Mouse (Mus musculus) erythroblast, adult 5-6 weeks (primary cell): ENCODE measurements around the gene Scyl1. TPM values are rescaled to one million over a fixed set of nuclear protein-coding genes. Genes with fewer than 3 reads are reported as not detected.
"Not testable (repeated sequence)": the region's sequence is repeated elsewhere in the genome, so short reads cannot be mapped to it uniquely, and the experiment has no call there.

ENCODE experiments used
- ATAC-seq: replicated peaks from 2 replicates; pipeline ENCODE4 v1.8.0; 2016; ENCODE audit warnings: moderate number of reproducible peaks, mild to moderate bottlenecking, moderate TSS enrichment, inconsistent platforms; ENCODE audit not compliant: poor library complexity, low FRiP score, severe bottlenecking
- total RNA-seq, 2 experiments: library from RNA; stranded (forward) in 1 of 2; stranded (reverse) in 1 of 2; fragments of 150-400 nt in 1 of 2; fragments of 200-764, 138-1000 nt in 1 of 2; gene quantifications; 2 replicates each; pipeline versions ENCODE4 v1.2.3 to v1.2.4; 2015 to 2017; ENCODE audit warnings: low replicate concordance in 2 of 2

Scyl1 gene
- total RNA-seq, 2 experiments from 2014 or later: 11.9 to 12.9 TPM

DNA sequence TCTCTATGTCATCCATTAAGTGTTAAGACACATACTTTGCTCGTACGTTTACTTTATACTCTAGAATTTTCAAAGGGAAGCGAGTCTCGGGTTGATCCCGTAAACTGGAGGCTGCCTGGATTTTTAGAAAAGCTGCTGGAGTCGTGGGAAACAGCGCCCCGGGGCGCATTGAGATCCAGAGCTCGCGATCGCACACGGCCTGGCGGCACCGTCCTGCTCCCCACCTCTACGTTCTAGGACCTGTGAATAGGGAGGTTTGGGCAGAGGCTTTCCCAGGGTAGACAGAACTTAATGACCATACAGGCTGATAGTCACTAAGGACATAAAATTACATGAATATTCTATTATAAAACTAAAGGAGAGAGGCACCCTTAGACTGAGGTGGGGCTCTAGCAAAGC, 32.7 kb upstream of the Scyl1 start:
- 0 out of 2 replicates have a peak, but pooled peaks have one; percentile 7 for ATAC-seq

DNA sequence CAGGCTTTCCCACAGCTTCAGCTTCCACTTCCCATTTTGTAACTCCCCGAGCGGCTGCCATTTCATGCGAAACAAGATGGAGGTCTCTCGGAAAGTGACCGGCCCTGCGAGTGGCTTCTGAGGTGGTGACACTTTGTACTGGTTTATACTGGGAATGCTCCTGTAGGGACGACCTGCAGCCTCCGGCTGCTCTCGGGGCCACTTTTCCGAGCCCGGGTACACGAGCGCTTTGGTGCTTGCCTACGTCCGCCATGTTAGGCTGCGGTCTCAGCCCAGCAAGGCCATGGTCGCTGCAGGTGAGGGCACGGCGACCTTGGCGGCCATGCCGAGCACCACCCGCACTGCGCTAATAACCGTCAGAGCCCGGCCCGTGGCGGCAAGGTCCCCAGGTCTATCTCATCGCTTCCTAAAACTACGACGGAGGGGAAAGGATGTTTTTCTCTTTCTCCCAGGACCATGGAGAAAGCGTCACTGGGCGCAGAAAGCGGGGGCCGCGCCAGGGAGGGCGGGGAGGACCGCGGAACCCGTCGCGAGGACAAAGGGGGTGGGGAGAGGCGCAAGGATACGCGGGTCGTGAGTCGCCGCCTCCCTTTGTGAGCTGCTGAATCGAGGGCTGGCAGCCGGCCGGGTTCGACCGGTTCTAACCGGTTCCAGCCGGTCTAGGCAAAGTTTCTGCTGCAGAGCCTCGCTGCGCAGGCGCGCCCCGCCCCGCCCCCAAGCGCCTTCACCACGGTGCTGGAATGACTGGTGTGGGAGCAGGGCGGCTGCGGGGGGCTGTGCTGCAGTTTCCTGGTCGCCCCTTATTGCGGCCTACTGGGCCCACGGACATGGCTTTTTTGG, 32.0 kb upstream of the Scyl1 start:
- ATAC-seq: peak; percentile 58

GRCm38 (mm10) chr19:5802787-5803040, 31.5 kb upstream of the Scyl1 start:
- ATAC-seq: no peak

DNA sequence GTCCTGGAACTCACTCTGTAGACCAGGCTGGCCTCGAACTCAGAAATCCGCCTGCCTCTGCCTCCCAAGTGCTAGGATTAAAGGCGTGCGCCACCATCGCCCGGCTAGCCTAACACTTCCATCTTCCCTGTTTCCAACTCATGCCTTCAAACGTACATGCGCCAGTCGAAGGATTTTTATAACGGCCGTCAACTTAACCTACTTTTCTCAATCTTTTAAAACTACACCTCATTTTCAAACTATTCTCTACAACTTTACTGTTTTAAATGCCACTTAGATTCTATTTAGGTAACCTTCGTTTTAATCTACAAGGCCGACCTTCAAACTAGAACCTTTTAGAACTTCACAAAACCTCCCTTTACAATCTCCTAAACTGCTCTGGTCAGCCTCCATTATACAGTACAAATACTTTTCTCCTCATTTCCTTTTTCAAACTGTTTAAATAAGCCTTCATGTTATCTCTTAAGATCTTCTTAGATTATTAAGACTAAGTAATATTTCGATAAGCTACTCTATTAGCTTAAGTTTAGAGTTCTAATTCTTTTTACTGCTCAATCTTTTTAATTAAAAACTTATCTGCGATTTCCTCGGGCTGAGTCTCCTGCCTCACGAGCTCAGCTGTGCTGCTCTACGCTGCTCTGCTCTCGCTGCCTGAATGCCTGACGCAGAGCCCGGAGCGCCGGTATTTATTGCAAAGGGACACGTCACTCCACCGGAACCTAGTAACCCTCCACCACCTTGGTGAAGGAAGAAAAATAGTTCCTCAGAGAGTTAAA, 31.0 kb upstream of the Scyl1 start:
- 0 out of 2 replicates have a peak, but pooled peaks have one; percentile 27 for ATAC-seq

- ATAC-seq: no peak
These were observed 30.3 kb upstream of the Scyl1 start for GRCm38 (mm10) chr19:5801432-5801964.

DNA sequence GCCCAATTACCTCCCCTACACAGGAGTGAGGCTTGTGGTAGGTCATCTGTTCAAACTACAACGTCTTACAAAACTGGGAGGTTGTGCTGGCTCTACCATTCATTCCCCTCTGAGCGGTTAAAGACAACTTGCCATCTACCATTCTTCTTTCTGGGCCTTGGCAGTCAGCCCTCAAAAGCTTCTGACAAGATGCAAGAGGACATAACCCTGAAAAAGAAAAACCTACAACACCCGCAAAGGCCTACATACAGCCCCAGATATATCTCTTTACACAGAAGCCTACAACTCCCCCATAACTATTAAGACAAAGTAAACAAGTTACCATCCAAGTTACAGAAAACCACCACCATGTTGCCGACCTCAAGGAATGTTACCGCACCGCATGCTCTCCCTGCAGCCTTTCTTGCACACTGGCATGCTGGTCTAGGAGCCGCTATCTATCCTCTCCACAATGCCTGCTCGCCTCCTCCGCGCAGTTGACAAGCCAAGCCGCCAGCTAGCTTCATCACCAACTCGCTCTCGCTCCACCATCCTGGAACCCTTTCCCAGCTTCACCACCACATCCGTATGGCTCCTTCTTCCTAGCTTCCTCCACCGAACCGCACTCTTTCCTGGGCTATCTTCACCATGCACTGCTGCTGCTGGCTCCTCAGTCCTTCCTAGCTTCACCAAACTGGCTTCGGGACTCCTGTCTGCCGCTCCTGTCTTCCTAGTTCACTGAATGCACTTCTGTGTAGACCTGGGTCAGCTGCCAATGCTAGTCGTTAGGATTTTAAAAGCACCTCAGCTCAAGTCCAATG, 29.6 kb upstream of the Scyl1 start:
- peak; percentile 23 for ATAC-seq

- ATAC-seq: no peak
These were observed 29.1 kb upstream of the Scyl1 start for GRCm38 (mm10) chr19:5800350-5800631.

DNA sequence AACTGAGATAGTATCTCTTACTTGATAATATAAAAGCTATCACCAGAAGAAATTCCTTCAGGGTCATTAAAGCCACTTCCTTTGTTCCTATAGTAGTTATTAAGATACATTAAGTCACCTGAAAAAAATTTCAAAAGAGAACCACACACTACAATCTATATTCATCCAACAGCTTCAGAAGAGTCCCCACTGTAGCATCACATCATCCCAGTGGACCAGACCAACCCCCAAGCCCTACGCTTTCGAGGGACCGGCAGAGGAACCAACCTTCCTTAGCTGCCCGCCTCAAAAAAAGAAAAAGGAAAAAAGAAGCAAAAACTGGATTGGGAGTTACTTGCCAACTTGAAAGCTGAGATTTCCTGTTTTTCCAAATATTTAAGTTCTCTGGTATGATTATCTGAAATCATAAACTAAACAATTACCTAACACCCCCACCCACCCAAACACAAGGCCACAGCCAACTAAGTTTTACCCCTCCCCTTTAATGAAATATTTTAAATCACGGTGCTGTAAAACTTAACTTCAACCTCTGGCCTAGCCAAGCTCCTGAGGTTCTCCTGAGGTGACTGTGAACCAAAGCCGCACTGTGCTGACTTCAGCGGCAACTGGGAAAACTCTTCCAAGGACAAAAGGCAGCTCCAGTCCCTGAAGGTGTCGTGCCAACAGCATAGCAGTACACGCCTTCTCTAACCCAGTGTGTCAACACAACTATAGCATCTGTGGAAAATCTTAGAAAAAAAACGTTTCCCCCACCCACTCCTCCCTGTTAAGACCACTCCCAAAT, 28.5 kb upstream of the Scyl1 start:
- no peak for ATAC-seq

DNA sequence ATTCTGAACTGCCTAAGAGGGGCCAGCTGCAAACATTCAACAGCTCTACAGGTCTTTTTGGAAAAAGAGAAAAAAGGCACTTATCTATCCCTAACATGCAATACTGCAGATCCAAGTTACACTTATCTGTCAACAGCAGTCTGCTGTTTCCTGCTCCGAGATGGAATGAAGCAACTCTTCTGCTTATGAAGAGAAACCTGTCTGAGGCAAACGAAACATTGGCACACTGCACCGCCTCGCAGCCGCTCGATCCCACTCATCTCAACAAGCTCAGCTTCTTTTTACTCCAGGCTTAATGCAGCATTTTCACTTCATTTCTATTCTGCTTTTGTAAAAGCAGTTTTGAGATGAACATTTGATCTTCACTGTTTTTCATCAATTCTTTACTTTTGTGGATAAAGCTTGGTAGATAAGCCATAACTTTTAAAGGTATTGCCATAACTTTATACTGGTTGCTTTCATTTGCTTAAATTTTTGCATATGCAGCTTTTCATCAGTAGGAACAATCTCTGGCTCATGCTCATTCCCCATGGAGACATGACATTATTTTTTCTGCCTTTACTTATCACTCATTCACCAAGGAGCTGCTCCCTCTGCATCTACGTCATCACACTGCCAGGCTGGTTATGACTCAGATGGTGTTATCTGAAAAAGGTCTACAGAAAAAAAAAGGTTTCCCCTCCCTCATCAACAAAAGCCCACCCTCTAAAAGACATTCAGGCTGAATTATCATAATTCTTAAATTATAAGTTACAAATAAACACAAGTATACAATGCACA, 27.7 kb upstream of the Scyl1 start:
- peak; percentile 37 for ATAC-seq

- ATAC-seq: no peak
These were observed 26.3 kb upstream of the Scyl1 start for GRCm38 (mm10) chr19:5797381-5798111.

- ATAC-seq: no peak
These were observed 25.4 kb upstream of the Scyl1 start for GRCm38 (mm10) chr19:5796573-5797111.

GRCm38 (mm10) chr19:5795668-5796572, 24.7 kb upstream of the Scyl1 start:
- no peak for ATAC-seq

DNA sequence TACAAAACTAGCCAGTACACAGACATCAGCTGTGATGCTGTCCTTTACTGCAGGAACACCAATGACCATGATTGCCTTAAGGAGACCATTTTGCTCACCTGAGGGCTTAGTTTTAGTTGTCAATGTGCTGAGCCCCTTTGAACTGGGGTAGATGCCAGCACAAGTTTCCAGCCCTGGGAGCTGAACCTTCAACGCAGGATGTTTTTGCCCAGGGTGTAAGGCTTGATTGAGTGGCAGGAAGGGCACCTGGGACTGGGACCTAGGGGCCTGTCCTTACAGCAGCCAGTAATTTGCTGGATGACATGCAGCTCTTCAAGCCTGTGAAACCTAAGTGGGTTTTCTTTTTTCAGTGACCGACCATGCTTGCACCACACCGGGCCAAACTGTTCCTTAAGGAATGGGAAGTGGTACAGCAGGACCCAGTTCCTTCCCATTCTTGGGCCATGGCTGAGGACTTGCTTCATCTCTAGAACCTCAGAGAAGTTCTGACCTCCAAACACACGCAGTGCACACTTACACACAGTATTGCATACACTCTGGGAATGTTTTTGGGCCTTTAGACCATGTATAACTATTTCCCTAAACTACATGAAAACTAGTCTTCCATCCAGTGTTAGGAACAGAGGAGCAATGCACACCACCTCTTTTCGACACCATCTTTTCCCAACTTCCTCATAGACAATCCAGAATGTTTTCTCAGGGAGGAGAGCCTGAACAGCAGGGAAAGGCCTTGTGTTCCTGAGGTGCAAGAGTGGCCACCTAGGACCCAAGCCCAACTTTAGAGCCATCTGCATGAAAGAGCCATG, 23.8 kb upstream of the Scyl1 start:
- ATAC-seq: peak; percentile 14; the same call in 1 of the 2 replicates

DNA sequence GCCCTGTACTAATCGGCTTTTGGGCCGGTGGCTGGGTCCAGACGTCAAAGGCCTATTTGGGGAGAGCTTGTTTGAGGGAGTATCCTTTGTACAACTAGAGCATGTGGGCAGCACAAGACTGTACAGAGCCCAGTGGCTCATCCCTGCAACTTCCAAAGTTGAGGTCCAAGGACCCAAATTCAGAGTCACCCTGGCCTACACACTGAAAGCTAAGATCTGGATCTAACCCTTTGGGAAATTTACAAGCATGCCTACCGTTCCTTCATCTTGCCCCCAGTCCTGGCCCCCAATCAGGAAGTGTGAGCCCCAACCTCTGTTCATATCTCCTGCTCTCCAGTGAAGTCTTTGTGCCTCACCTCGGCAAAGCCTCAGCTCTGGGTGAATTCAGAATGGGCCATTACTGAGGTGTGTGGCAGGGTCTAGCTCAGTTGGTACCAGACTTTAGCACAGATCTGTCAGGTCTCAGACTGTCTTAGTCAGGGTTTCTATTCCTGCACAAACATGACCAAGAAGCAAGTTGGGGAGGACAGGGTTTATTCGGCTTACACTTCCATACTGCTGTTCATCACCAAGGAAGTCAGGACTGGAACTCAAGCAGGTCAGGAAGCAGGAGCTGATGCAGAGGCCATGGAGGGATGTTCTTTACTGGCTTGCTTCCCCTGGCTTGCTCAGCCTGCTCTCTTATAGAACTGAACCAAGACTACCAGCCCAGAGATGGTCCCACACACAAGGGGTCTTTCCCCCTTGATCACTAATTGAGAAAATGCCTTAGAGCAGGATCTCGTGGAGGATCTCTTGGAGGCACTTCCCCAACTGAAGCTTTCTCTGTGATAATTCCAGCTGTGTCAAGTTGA, 22.9 kb upstream of the Scyl1 start:
- not testable (repeated sequence) for ATAC-seq

DNA sequence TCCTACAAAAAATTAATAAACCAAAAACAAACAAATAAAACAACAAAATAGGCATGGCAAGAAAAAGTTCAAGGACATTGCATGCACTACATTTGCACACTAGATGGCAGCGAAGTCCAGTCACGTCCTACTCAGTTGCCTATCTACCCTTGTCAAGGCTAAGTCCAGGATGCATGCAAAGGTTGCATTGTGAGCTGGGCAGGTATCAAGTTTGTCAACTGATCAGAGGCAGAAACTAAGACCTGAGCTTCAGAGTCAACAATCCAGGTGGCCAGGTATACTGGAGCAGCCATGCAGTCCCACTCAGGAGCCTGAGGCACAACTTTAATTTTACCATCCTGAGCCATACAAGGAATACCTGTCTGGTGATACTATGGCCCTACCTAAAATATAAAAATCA, 21.9 kb upstream of the Scyl1 start:
- peak; percentile 78 for ATAC-seq
